Mouse (Mus musculus): ENCODE measurements at regions not wholly inside any gene's neighbourhood (a gene's known extent, or its start where the extent isn't known, plus 50 kb on each side); places are given as distances from the start of the nearest gene placed in this dataset.

- peak; percentile 31 for DNase-seq (ENCODE audit: extremely low spot score)
Measured at GRCm38 (mm10) chr5:112012505-112013164, 239.7 kb downstream of the Cryba4 start.

- DNase-seq (ENCODE audit: extremely low spot score) = no peak
Measured at GRCm38 (mm10) chr5:112018925-112019324, 233.4 kb downstream of the Cryba4 start.

- no peak for DNase-seq (ENCODE audit: extremely low spot score)
Measured at GRCm38 (mm10) chr5:112020882-112021281, 231.4 kb downstream of the Cryba4 start.

GRCm38 (mm10) chr5:112029955-112030354, 222.4 kb downstream of the Cryba4 start:
- no peak for DNase-seq (ENCODE audit: extremely low spot score)

- no peak for DNase-seq (ENCODE audit: extremely low spot score)
Measured at GRCm38 (mm10) chr5:112032036-112032435, 220.3 kb downstream of the Cryba4 start.

GRCm38 (mm10) chr5:112035426-112035825, 216.9 kb downstream of the Cryba4 start:
- no peak for DNase-seq (ENCODE audit: extremely low spot score)

- no peak for DNase-seq (ENCODE audit: extremely low spot score)
Measured at GRCm38 (mm10) chr5:112037080-112037479, 215.2 kb downstream of the Cryba4 start.

- no peak for DNase-seq (ENCODE audit: extremely low spot score)
Measured at GRCm38 (mm10) chr5:112039645-112040372, 212.5 kb downstream of the Cryba4 start.

GRCm38 (mm10) chr5:112040678-112041077, 211.6 kb downstream of the Cryba4 start:
- DNase-seq (ENCODE audit: extremely low spot score) = no peak

- no peak for DNase-seq (ENCODE audit: extremely low spot score)
Measured at GRCm38 (mm10) chr5:112041285-112041684, 211.0 kb downstream of the Cryba4 start.

GRCm38 (mm10) chr5:112042236-112042635, 210.1 kb downstream of the Cryba4 start:
- DNase-seq (ENCODE audit: extremely low spot score) = no peak

GRCm38 (mm10) chr5:112050046-112050782, 202.1 kb downstream of the Cryba4 start:
- no peak for DNase-seq (ENCODE audit: extremely low spot score)

- no peak for DNase-seq (ENCODE audit: extremely low spot score)
Measured at GRCm38 (mm10) chr5:112050906-112051305, 201.4 kb downstream of the Cryba4 start.

- DNase-seq (ENCODE audit: extremely low spot score) = no peak
Measured at GRCm38 (mm10) chr5:112051786-112052185, 200.5 kb downstream of the Cryba4 start.

- no peak for DNase-seq (ENCODE audit: extremely low spot score)
Measured at GRCm38 (mm10) chr5:112053600-112054155, 198.6 kb downstream of the Cryba4 start.

GRCm38 (mm10) chr5:112055018-112055417, 197.3 kb downstream of the Cryba4 start:
- no peak for DNase-seq (ENCODE audit: extremely low spot score)

GRCm38 (mm10) chr5:112069917-112070316, 182.4 kb downstream of the Cryba4 start:
- DNase-seq (ENCODE audit: extremely low spot score) = no peak

GRCm38 (mm10) chr5:112072456-112072855, 179.9 kb downstream of the Cryba4 start:
- DNase-seq (ENCODE audit: extremely low spot score) = no peak

- no peak for DNase-seq (ENCODE audit: extremely low spot score)
Measured at GRCm38 (mm10) chr5:112077097-112077496, 175.2 kb downstream of the Cryba4 start.

GRCm38 (mm10) chr5:112077840-112078600, 174.3 kb downstream of the Cryba4 start:
- peak; percentile 39 for DNase-seq (ENCODE audit: extremely low spot score)

- no peak for DNase-seq (ENCODE audit: extremely low spot score)
Measured at GRCm38 (mm10) chr5:112081006-112081405, 171.3 kb downstream of the Cryba4 start.

All from embryo, embryonic 9.5 days (tissue).